Mouse (Mus musculus) liver, postnatal 0 days (tissue): Measurements from ENCODE around the gene Cdc27.

ENCODE experiments used
- CTCF ChIP-seq: sonication (generic); IDR thresholded peaks from 2 replicates; pipeline ENCODE4 v1.5.1; 2016; ENCODE audit warnings: antibody characterized with exemption, low read depth
- EP300 ChIP-seq: IDR thresholded peaks from 2 replicates; pipeline ENCODE4 v1.6.1; 2016; ENCODE audit warnings: antibody characterized with exemption, low read depth, mild to moderate bottlenecking

DNA sequence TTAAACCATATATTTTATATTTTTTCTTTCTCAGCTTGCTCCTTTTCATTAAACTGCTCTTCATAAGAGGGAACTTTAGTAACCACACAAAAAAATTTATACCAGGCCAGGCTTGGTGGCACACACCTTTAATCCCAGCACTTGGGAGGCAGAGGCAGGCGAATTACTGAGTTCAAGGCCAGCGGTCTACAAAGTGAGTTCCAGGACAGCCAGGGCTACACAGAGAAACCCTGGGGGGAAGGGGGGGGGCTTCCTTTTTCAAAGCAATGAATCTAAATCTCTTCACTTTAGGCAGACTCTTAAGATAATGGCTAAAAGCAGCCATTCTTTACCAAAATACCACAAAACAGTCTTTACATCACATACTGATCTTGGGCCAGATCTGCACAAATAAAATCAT, 90.7 kb downstream of the Cdc27 start:
- TF ChIP-seq CTCF: no peak
- TF ChIP-seq EP300: no peak
